Mouse (Mus musculus): ENCODE results near the gene Kif9. TPM values are rescaled to one million over a fixed set of nuclear protein-coding genes. Genes with fewer than 3 reads are reported as not detected.

Kif9 gene
- polyA plus RNA-seq, 1 experiment = 0.48 TPM

DNA sequence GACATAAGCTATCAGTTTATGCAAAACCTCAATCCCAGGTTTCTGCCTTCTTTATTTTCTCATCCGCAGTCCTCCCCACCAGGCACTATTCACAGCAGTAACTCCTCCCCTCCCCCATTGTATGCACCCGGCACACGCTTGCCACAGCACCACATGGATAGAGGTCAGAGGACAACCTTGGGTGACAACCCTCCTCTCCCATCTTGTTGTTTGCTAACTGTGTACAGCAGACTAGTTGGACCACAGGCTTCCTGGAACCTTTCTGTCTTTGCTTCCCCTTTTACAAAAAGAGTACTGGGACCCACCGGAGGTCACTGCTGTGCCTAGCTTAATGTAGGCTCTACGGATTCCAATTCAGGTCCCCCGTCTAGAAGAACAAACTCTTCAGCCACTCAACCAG is 36.2 kb upstream of the Kif9 start:
- Histone ChIP-seq H3K4me3 (no peak overlapping the region), H3K36me3 (ENCODE audit: control insufficient read depth, insufficient read depth) (no peaks in the 10 kb centered on the region), H3K27me3 (ENCODE audit: control insufficient read depth, insufficient read depth, insufficient read length) (no peaks in the 10 kb centered on the region), H3ac (ENCODE audit: control insufficient read depth, insufficient read length) (no peak overlapping the region), H3K4me2 (ENCODE audit: low read depth) (no peak overlapping the region), H3K79me2 (ENCODE audit: control insufficient read depth, insufficient read depth) (no peaks in the 10 kb centered on the region)
- TF ChIP-seq TCF3 (IDR thresholded peaks at IDR 0.05; ENCODE audit: insufficient read length, low read depth) = no peak
- TF ChIP-seq TCF12 (IDR thresholded peaks at IDR 0.05; ENCODE audit: insufficient read depth, poor library complexity, severe bottlenecking) = no peak
- no peak for TF ChIP-seq SRF (IDR thresholded peaks at IDR 0.05; ENCODE audit: control insufficient read depth, insufficient read length, low read depth)
- no peak for TF ChIP-seq POLR2AphosphoS2 (IDR thresholded peaks at IDR 0.05; ENCODE audit: insufficient read length, low read depth)
- no peak for TF ChIP-seq E2F4 (IDR thresholded peaks at IDR 0.05; ENCODE audit: insufficient read depth)
- TF ChIP-seq MYOD1 (IDR thresholded peaks at IDR 0.05; ENCODE audit: control insufficient read depth in 1 of 3, insufficient read length in 2 of 3, low read depth in 2 of 3) = no peak
- TF ChIP-seq REST (IDR thresholded peaks at IDR 0.05; ENCODE audit: insufficient read depth, insufficient read length) = no peak
- TF ChIP-seq CEBPB (IDR thresholded peaks at IDR 0.05; ENCODE audit: insufficient read depth, poor library complexity, severe bottlenecking) = no peak
- no peak for TF ChIP-seq MAX (IDR thresholded peaks at IDR 0.05; ENCODE audit: low read depth)
- TF ChIP-seq USF1 (IDR thresholded peaks at IDR 0.05; ENCODE audit: low read depth) = no peak
- no peak for TF ChIP-seq MYOG (IDR thresholded peaks at IDR 0.05; ENCODE audit: control insufficient read depth in 1 of 3, insufficient read depth in 1 of 3, insufficient read length in 2 of 3, low read depth in 2 of 3)
- TF ChIP-seq POLR2A (IDR thresholded peaks at IDR 0.05; ENCODE audit: insufficient read length, low read depth) = no peak

DNA sequence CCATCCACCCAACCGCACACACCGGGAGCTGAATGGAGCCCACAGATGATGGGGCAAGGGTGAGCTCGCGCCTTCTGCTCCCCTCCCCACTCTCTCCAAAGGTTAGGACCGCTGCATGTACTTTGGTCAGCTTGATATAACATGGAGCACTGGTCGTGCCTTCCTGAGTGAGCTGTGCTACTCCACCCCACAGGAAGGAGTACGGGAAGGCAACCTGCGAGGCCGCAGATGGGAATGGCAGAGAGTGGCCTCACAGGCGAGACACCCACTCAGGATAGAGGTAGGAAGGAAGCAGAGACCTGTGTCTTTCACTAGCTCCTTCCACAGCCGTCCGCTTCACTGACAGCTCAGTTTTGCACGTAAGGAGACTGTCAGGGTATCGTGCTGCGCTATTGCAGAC is 28.4 kb upstream of the Kif9 start:
- H3K27me3 ChIP-seq (ENCODE audit: control insufficient read depth, insufficient read depth, insufficient read length) = no peaks in the 10 kb centered on the region
- no peak for TF ChIP-seq USF1 (IDR thresholded peaks at IDR 0.05; ENCODE audit: low read depth)
- TF ChIP-seq CEBPB (IDR thresholded peaks at IDR 0.05; ENCODE audit: insufficient read depth, poor library complexity, severe bottlenecking) = no peak
- no peak for TF ChIP-seq SRF (IDR thresholded peaks at IDR 0.05; ENCODE audit: control insufficient read depth, insufficient read length, low read depth)
- TF ChIP-seq MYOD1 (IDR thresholded peaks at IDR 0.05; ENCODE audit: control insufficient read depth in 1 of 3, insufficient read length in 2 of 3, low read depth in 2 of 3) = no peak
- TF ChIP-seq E2F4 (IDR thresholded peaks at IDR 0.05; ENCODE audit: insufficient read depth) = no peak
- no peak for TF ChIP-seq POLR2A (IDR thresholded peaks at IDR 0.05; ENCODE audit: insufficient read length, low read depth)
- no peak for TF ChIP-seq TCF3 (IDR thresholded peaks at IDR 0.05; ENCODE audit: insufficient read length, low read depth)
- TF ChIP-seq MAX (IDR thresholded peaks at IDR 0.05; ENCODE audit: low read depth) = no peak
- no peak for TF ChIP-seq TCF12 (IDR thresholded peaks at IDR 0.05; ENCODE audit: insufficient read depth, poor library complexity, severe bottlenecking)
- no peak for TF ChIP-seq POLR2AphosphoS2 (IDR thresholded peaks at IDR 0.05; ENCODE audit: insufficient read length, low read depth)
- TF ChIP-seq REST (IDR thresholded peaks at IDR 0.05; ENCODE audit: insufficient read depth, insufficient read length) = no peak
- no peak for TF ChIP-seq MYOG (IDR thresholded peaks at IDR 0.05; ENCODE audit: control insufficient read depth in 1 of 3, insufficient read depth in 1 of 3, insufficient read length in 2 of 3, low read depth in 2 of 3)

GRCm38 (mm10) chr9:110448857-110449617 is 27.7 kb upstream of the Kif9 start:
- TF ChIP-seq REST (IDR thresholded peaks at IDR 0.05; ENCODE audit: insufficient read depth, insufficient read length) (no peak), E2F4 (IDR thresholded peaks at IDR 0.05; ENCODE audit: insufficient read depth) (no peak), CEBPB (IDR thresholded peaks at IDR 0.05; ENCODE audit: insufficient read depth, poor library complexity, severe bottlenecking) (no peak), TCF12 (IDR thresholded peaks at IDR 0.05; ENCODE audit: insufficient read depth, poor library complexity, severe bottlenecking) (no peak), USF1 (IDR thresholded peaks at IDR 0.05; ENCODE audit: low read depth) (no peak), POLR2A (IDR thresholded peaks at IDR 0.05; ENCODE audit: insufficient read length, low read depth) (no peak), MYOD1 (IDR thresholded peaks at IDR 0.05; ENCODE audit: control insufficient read depth in 1 of 3, insufficient read length in 2 of 3, low read depth in 2 of 3) (no peak)
- H3ac ChIP-seq (ENCODE audit: control insufficient read depth, insufficient read length) = no peak overlapping the region

More for the DNA sequence above, 28.4 kb upstream of the Kif9 start:
- no peaks in the 10 kb centered on the region for H3K79me2 ChIP-seq (ENCODE audit: control insufficient read depth, insufficient read depth)
- H3K36me3 ChIP-seq (ENCODE audit: control insufficient read depth, insufficient read depth) = peaks cover 3% of the 10 kb centered on the region
- H3ac ChIP-seq (ENCODE audit: control insufficient read depth, insufficient read length) = no peak overlapping the region
- no peak overlapping the region for H3K4me2 ChIP-seq (ENCODE audit: low read depth)
- H3K4me3 ChIP-seq = no peak overlapping the region

GRCm38 (mm10) chr9:110452523-110452922 is 24.2 kb upstream of the Kif9 start:
- no peaks in the 10 kb centered on the region for H3K27me3 ChIP-seq (ENCODE audit: control insufficient read depth, insufficient read depth, insufficient read length)
- H3K4me2 ChIP-seq (ENCODE audit: low read depth) = no peak overlapping the region
- TF ChIP-seq TCF3 (IDR thresholded peaks at IDR 0.05; ENCODE audit: insufficient read length, low read depth) = no peak
- no peak for TF ChIP-seq POLR2AphosphoS2 (IDR thresholded peaks at IDR 0.05; ENCODE audit: insufficient read length, low read depth)
- TF ChIP-seq CEBPB (IDR thresholded peaks at IDR 0.05; ENCODE audit: insufficient read depth, poor library complexity, severe bottlenecking) = no peak
- TF ChIP-seq POLR2A (IDR thresholded peaks at IDR 0.05; ENCODE audit: insufficient read length, low read depth) = no peak
- no peak for TF ChIP-seq USF1 (IDR thresholded peaks at IDR 0.05; ENCODE audit: low read depth)
- TF ChIP-seq MYOG (IDR thresholded peaks at IDR 0.05; ENCODE audit: control insufficient read depth in 1 of 3, insufficient read depth in 1 of 3, insufficient read length in 2 of 3, low read depth in 2 of 3) = no peak
- H3K36me3 ChIP-seq (ENCODE audit: control insufficient read depth, insufficient read depth) = peaks cover 3% of the 10 kb centered on the region
- H3ac ChIP-seq (ENCODE audit: control insufficient read depth, insufficient read length) = no peak overlapping the region
- no peaks in the 10 kb centered on the region for H3K79me2 ChIP-seq (ENCODE audit: control insufficient read depth, insufficient read depth)
- H3K4me3 ChIP-seq = no peak overlapping the region

More at GRCm38 (mm10) chr9:110448857-110449617, 27.7 kb upstream of the Kif9 start:
- H3K36me3 ChIP-seq (ENCODE audit: control insufficient read depth, insufficient read depth) = peaks cover 3% of the 10 kb centered on the region
- H3K27me3 ChIP-seq (ENCODE audit: control insufficient read depth, insufficient read depth, insufficient read length) = no peaks in the 10 kb centered on the region
- no peaks in the 10 kb centered on the region for H3K79me2 ChIP-seq (ENCODE audit: control insufficient read depth, insufficient read depth)
- no peak overlapping the region for H3K4me2 ChIP-seq (ENCODE audit: low read depth)
- H3K4me3 ChIP-seq = no peak overlapping the region
